ENCODE assay signal across 25 mouse cellular contexts in genomic region chr12:13703604-13704003, GRCm38 (mm10).
DNase-seq lines count a peak whose midpoint lies in the region; ATAC-seq and TF ChIP-seq lines count a peak whose summit lies in the region.
"Had no signal": no experiment of that assay in that cellular context is flagged by ENCODE, and none has a peak within 500 bp of the region (broad histone marks: within the 10 kb centered on the region; RNA-seq: fewer than 3 reads in every experiment).

No protein-coding gene starts in this region.

- no peak for TF ChIP-seq CTCF in layer of hippocampus, adult 2 months (conservative IDR thresholded peaks at IDR 0.05)

- no peak overlapping the region for H3K4me2 ChIP-seq in forebrain, embryonic 13.5 days
- H3K4me2 ChIP-seq in forebrain, embryonic 11.5 days (ENCODE audit: low read depth, low read length, severe bottlenecking) = no peak overlapping the region
- no peak overlapping the region for H3K4me2 ChIP-seq in midbrain, embryonic 16.5 days (ENCODE audit: low read length)
- H3K4me2 ChIP-seq: heart, embryonic 15.5 days; hindbrain, embryonic 13.5 days; limb, embryonic 13.5 days; liver, embryonic 11.5 days; lung, embryonic 15.5 days; midbrain, embryonic 12.5 days; stomach, embryonic 15.5 days had no signal

- H3K4me3 ChIP-seq in forebrain, embryonic 13.5 days = no peak overlapping the region
- no peak overlapping the region for H3K4me3 ChIP-seq in forebrain, embryonic 11.5 days (ENCODE audit: low read depth, low read length)
- no peak overlapping the region for H3K4me3 ChIP-seq in layer of hippocampus, adult 2 months
- no peak overlapping the region for H3K4me3 ChIP-seq in midbrain, embryonic 16.5 days (ENCODE audit: low read depth, low read length)
- H3K4me3 ChIP-seq in midbrain, embryonic 10.5 days = no peak overlapping the region
- H3K4me3 ChIP-seq: erythroblast, embryonic 14.5 days; heart, embryonic 10.5 days; heart, embryonic 15.5 days; hindbrain, embryonic 13.5 days; limb, embryonic 13.5 days; lung, embryonic 15.5 days; midbrain, embryonic 12.5 days; stomach, embryonic 15.5 days had no signal

- DNase-seq in forebrain, embryonic 11.5 days (ENCODE audit: low spot score) = no peak
- peak in 1 of 2 experiments; percentile 48 for DNase-seq in layer of hippocampus, adult 2 months (ENCODE audit: low spot score in 2 of 2)
- DNase-seq in layer of hippocampus, adult 11-12 months (ENCODE audit: low spot score) = no peak
- no peak for DNase-seq in midbrain, embryonic 10.5 days (ENCODE audit: low spot score)
- DNase-seq in telencephalon, adult 2 months (ENCODE audit: low read depth, low spot score) = peak; percentile 13
- DNase-seq: adrenal gland, adult 8-10 months; B cell, adult 2 months; gastrocnemius, postnatal 14 days; kidney, adult 11 months; kidney, postnatal 14 days; right cerebral cortex, postnatal 25 days; thymus, postnatal 14 days had no signal

- peak; percentile 60; the same call in 1 of the 2 replicates for ATAC-seq in forebrain, embryonic 13.5 days
- no peak for ATAC-seq in forebrain, embryonic 11.5 days (replicated peaks; ENCODE audit: low FRiP score)
- 0 out of 2 replicates have a peak, but pooled peaks have one; percentile 18 for ATAC-seq in midbrain, embryonic 16.5 days
- no peak for ATAC-seq in activated CD4-positive, CD25-positive, alpha-beta regulatory T cell, adult 4 months
- ATAC-seq: inflammation-experienced regulatory T-cells, adult 6 months had no signal

- 0 out of 2 replicates have a peak, but pooled peaks cover 4% of the 10 kb centered on the region for H3K4me1 ChIP-seq in forebrain, embryonic 13.5 days
- H3K4me1 ChIP-seq in forebrain, embryonic 11.5 days (replicated peaks; ENCODE audit: control insufficient read depth, insufficient read depth, low read length) = no peaks in the 10 kb centered on the region
- no peaks in the 10 kb centered on the region for H3K4me1 ChIP-seq in midbrain, embryonic 16.5 days (ENCODE audit: control insufficient read depth, insufficient read depth, low read length)
- no peaks in the 10 kb centered on the region for H3K4me1 ChIP-seq in midbrain, embryonic 10.5 days
- H3K4me1 ChIP-seq: heart, embryonic 10.5 days; hindbrain, embryonic 13.5 days; limb, embryonic 13.5 days; lung, embryonic 15.5 days; midbrain, embryonic 12.5 days; stomach, embryonic 15.5 days had no signal

- H3K36me3 ChIP-seq in forebrain, embryonic 13.5 days (ENCODE audit: poor library complexity, severe bottlenecking) = no peaks in the 10 kb centered on the region
- H3K36me3 ChIP-seq in forebrain, embryonic 11.5 days (ENCODE audit: control insufficient read depth, insufficient read depth, low read length) = no peaks in the 10 kb centered on the region
- H3K36me3 ChIP-seq in midbrain, embryonic 16.5 days (ENCODE audit: control insufficient read depth, insufficient read depth, low read length) = no peaks in the 10 kb centered on the region
- no peaks in the 10 kb centered on the region for H3K36me3 ChIP-seq in midbrain, embryonic 10.5 days
- H3K36me3 ChIP-seq: heart, embryonic 10.5 days; heart, embryonic 15.5 days; hindbrain, embryonic 13.5 days; limb, embryonic 13.5 days; lung, embryonic 15.5 days; midbrain, embryonic 12.5 days; stomach, embryonic 15.5 days had no signal

- H3K9me3 ChIP-seq in forebrain, embryonic 13.5 days (replicated peaks) = no peaks in the 10 kb centered on the region
- H3K9me3 ChIP-seq in forebrain, embryonic 11.5 days (ENCODE audit: control insufficient read depth, low read length) = no peaks in the 10 kb centered on the region
- no peaks in the 10 kb centered on the region for H3K9me3 ChIP-seq in midbrain, embryonic 16.5 days (replicated peaks; ENCODE audit: control insufficient read depth, low read length, poor library complexity, severe bottlenecking)
- no peaks in the 10 kb centered on the region for H3K9me3 ChIP-seq in midbrain, embryonic 10.5 days (replicated peaks)
- H3K9me3 ChIP-seq: heart, embryonic 10.5 days; heart, embryonic 15.5 days; hindbrain, embryonic 13.5 days; limb, embryonic 13.5 days; lung, embryonic 15.5 days; midbrain, embryonic 12.5 days; stomach, embryonic 15.5 days had no signal

- no peak overlapping the region for H3K27ac ChIP-seq in forebrain, embryonic 13.5 days
- H3K27ac ChIP-seq in forebrain, embryonic 11.5 days (ENCODE audit: low read depth, low read length) = no peak overlapping the region
- peak overlapping the region; percentile 32; the same call in 1 of the 2 replicates for H3K27ac ChIP-seq in layer of hippocampus, adult 2 months
- no peak overlapping the region for H3K27ac ChIP-seq in midbrain, embryonic 16.5 days (ENCODE audit: low read length)
- no peak overlapping the region for H3K27ac ChIP-seq in midbrain, embryonic 10.5 days (replicated peaks)
- H3K27ac ChIP-seq: heart, embryonic 10.5 days; heart, embryonic 15.5 days; hindbrain, embryonic 13.5 days; limb, embryonic 13.5 days; lung, embryonic 15.5 days; midbrain, embryonic 12.5 days; stomach, embryonic 15.5 days had no signal

- H3K27me3 ChIP-seq in forebrain, embryonic 13.5 days = no peaks in the 10 kb centered on the region
- H3K27me3 ChIP-seq in forebrain, embryonic 11.5 days (ENCODE audit: control insufficient read depth, insufficient read depth, low read length) = no peaks in the 10 kb centered on the region
- H3K27me3 ChIP-seq in midbrain, embryonic 16.5 days (ENCODE audit: control insufficient read depth, insufficient read depth, low read depth, low read length) = no peaks in the 10 kb centered on the region
- no peaks in the 10 kb centered on the region for H3K27me3 ChIP-seq in midbrain, embryonic 10.5 days (ENCODE audit: low read depth, poor library complexity, severe bottlenecking)
- H3K27me3 ChIP-seq: heart, embryonic 15.5 days; hindbrain, embryonic 13.5 days; limb, embryonic 13.5 days; lung, embryonic 15.5 days; midbrain, embryonic 12.5 days; stomach, embryonic 15.5 days had no signal

- 70% methylated on average over 3 of the region's 3 CpGs for WGBS in forebrain, embryonic 13.5 days
- 87% methylated on average over 3 of the region's 3 CpGs for WGBS in forebrain, embryonic 11.5 days
- 71% methylated on average over 3 of the region's 3 CpGs for WGBS in midbrain, embryonic 16.5 days
- WGBS in midbrain, embryonic 10.5 days = 84% methylated on average over 3 of the region's 3 CpGs

- no peak overlapping the region for H3K9ac ChIP-seq in forebrain, embryonic 13.5 days
- no peak overlapping the region for H3K9ac ChIP-seq in forebrain, embryonic 11.5 days (ENCODE audit: low read length)
- no peak overlapping the region for H3K9ac ChIP-seq in midbrain, embryonic 16.5 days (ENCODE audit: low read depth, low read length)
- H3K9ac ChIP-seq: heart, embryonic 15.5 days; hindbrain, embryonic 13.5 days; limb, embryonic 13.5 days; lung, embryonic 15.5 days; midbrain, embryonic 12.5 days; stomach, embryonic 15.5 days had no signal

Comparison
In these comparisons a context has a peak if more than half of its experiments do, and no peak if none do; other contexts are left out.
1. ATAC-seq: peak in forebrain, embryonic 13.5 days (single experiment) and midbrain, embryonic 16.5 days (single experiment); none in forebrain, embryonic 11.5 days (single experiment) and activated CD4-positive, CD25-positive, alpha-beta regulatory T cell, adult 4 months (single experiment).